Mouse (Mus musculus) frontal cortex, postnatal 14 days (tissue): ENCODE results near the gene Sec23b.
A peak's percentile ranks its signal among the peaks of the same experiment; 100 is the strongest.
"Not testable (repeated sequence)": the region's sequence is repeated elsewhere in the genome, so short reads cannot be mapped to it uniquely, and the experiment has no call there.

ENCODE experiments used
- DNase-seq, 2 experiments: peaks; one replicate each; pipeline ENCODE4 v3.0.0; 2022; ENCODE audit warnings: low spot score in 2 of 2

The Sec23b gene

DNA sequence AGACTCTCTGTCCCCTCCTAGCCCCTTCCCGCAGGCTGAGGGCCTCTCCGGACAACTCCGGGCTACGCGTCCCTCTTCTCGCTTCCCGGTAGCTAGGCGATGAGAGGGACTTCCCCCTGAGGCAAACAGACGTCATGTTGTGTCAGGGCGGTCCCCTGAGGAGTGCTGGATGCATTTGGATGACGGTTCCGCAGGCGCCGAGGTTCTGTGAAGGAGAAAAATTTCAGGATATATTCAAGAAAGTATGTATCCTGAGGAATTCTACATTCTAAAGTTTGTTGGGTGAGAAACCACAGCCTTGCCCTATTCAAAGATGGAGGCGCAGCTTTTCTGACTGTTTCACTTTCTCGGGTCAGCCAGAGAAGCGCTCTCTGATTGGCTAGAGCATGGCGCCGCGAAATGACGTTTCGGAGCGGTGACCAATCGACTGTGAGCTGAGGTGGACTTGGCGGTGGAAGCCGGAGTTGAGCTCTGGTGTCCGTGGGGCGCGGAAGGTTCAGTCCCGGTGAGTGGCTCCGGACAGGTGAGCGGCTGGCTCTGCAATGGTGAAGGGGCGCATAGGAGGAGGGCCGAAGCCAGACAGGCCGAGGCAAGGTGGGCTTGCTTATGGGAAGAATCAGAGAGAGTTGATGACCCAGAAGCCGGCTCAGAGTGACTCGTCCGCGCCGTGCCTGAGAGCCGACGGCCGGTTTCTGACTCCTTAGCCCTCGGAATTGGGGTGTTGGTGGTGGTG, at the start of gene Sec23b:
Gene Sec23b (plus strand): TSS at position 410 of the 733 bp plus-strand sequence.
- DNase-seq, result peak; percentile 94 to 97

DNA sequence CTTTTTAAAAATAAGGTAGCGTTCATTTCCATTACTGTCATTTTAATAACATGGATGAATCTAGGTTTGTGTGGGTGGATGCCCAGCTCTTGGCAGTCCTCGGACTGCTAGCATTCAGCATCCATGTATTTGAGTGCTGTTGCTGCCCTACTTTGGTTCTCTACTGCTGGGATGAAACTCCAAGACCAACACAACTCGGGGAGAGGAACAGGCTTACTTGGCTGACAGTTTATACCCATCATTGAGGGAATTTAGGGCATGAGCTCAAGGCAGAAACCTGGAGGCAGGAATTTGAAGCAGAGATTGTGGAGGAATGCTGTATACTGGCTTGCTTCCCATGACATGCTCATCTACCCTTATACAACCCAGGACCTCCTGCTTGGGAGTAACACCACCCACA, 41.4 kb upstream of the Sec23b start:
- DNase-seq, result no peak

DNA sequence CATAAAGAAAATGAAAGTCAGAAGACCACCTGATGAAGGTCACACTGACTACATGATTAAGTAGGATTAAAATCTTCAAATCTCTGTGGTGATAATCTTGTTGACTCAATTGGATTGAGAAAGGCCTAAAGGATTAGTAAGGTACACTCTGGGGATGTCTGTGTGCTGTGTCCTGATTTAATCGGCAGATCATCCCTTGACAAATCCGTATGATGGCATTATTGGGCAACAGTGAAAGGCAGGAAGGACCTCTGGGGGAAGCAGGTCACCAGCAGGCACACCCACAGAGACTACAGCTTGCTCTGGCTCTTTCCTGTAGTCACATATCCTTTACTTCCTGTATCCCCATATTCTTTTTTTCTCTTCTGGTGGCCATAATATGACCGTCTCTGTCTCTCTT, 36.3 kb upstream of the Sec23b start:
- no peak for DNase-seq

DNA sequence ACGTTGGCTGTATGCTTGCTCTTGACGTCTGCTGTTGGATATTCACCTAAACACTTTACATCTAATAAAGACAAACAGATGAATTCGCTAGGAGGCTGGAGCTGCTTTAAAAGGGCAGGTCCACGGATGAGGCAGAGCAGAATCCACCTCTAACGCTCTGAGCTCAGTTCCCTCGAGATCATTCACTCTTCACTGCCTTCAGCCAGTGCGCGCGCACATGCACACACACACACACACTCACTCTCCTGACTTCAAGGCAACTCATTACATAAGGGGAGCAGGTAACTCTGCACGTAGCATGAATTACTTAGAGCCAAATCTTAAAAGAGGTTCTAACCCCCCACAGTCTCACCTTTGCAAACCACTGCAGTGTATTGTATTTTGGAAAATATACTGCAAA, 30.2 kb upstream of the Sec23b start:
- DNase-seq, result no peak

DNA sequence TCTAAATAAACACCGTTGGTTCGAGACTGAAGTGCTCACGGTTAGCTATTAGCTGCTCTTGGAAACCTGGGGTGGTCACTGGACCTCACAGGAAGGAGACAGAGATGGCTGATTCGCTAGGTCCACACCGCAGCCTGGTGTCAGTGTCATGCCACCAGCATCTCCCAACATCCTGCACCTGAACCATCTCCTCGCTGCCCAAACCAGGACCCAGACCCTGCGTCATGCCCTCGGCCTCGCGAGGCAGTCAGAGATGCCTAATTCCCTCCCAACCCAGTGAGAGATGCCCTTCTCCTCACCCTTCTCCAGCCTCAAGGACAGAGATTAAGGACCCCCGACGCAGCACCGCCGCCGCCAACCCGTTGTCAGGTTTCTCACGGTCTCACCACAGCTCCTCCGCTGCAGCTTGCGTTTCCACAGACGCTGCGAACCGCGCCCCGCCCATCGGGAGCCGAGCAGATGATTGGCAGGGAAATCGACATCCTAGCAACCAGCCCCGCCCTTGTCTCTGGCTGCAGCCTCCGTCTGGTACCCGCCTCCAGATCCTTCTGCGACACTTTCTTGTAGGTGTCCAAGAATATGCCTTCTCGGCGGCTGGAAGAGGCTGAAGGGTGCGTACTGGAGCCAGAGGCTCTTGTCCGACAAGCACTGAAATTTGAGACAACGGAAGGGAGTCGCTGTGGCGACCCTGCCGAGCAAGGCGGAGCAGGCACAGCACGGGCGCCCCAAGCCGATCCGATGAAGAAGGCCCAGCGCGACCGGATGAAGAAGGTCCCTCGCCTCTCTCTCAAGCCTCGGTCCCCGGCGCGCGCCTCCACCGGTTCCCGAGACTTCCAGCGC, 28.8 kb upstream of the Sec23b start, which contains the start of the genes Dzank1 and Polr3f:
Gene Dzank1 (minus strand): TSS at position 434 of the 840 bp plus-strand sequence.
Gene Polr3f (plus strand): TSS at position 738 of the 840 bp plus-strand sequence.
- DNase-seq, result peak; percentile 96 to 97

DNA sequence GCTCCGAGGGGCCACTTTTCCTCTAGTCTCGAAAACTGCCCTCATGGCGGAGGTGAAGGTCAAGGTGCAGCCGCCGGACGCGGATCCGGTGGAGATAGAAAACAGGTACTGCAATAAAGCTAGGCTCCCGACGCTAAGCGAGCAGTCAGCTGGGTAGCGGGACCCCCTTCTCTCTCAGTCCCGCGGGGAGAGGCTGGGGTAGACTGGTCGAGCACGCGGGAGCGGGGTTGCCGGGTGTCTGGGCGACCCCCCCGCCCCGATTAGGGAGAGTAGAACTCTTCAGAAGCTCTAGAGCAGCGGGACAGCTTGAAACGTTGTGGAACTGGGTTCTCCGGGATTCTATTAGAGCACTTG, 28.2 kb upstream of the Sec23b start:
- no peak for DNase-seq

DNA sequence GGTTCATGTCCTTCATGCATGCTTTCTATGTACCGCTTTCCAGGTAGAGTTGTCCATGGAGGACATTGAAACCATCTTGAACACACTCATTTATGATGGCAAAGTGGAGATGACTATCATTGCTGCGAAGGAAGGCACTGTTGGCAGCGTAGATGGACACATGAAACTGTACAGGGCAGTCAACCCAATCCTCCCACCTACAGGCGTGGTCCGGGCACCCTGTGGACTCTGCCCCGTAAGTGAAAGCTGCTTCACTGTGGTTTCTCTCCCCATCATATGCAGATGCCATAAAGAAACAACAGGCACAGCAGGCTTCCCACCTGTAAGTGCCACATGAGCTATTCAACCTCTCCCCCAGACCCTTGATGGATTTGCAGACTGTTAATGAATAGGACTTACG, 18.9 kb upstream of the Sec23b start:
- DNase-seq, result no peak

DNA sequence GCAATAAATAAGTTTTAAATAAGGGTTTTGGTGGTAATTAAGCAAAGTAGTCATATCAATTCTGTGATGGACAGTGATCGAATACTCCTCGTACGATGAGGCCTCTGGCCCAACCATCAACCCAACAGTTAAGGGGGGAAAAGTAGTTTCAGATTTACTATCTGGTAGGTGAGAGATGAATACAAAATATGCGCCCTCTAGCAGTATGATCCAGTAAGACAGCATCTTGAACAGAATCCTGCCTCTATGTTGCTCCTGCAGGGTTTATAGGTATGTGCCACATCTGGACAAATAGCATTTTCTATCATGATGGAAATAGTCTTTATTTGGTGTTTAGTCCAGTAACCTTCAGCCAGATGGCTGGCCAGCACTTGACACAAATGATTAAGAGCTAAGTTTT, 14.8 kb upstream of the Sec23b start:
- no peak for DNase-seq

DNA sequence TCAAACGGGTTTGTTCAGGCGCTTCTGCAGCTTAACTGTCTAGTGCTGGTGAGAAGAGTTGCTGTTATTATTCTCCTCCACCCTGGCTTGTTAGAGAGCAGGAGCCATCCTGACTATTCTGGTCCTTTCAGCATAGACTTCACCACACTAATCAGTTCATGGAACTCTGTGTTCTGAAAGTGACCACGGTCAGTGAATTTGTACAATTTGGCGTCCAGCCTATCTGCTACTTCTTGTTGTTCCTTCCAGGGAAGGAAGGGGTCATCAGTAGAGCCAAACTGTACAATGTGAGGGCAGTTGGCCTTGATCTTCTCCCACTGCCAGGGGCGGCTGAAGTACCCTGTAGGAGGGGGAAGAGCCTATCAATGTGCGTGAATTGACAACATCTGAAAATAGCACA, 12.4 kb upstream of the Sec23b start:
- DNase-seq, result no peak

DNA sequence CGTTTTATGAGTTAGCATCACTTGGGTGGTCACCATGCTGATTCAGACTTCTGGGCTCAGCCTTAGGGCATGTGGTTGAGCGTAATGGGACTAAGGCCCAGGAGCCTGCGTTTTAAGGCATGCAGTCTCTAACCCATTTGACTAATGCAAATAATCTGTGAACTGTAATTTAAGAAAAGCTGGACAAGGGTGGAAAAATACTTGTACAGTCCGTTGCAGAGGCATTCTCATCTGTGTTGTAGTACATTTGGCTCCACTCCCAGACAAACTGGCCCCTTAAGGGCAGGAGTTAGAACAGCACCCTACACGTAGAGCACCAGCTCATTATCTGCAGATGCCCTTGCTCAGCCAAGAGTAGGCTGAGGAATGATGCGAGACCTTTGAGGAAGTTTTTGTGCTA, 11.4 kb upstream of the Sec23b start:
- DNase-seq, result no peak

DNA sequence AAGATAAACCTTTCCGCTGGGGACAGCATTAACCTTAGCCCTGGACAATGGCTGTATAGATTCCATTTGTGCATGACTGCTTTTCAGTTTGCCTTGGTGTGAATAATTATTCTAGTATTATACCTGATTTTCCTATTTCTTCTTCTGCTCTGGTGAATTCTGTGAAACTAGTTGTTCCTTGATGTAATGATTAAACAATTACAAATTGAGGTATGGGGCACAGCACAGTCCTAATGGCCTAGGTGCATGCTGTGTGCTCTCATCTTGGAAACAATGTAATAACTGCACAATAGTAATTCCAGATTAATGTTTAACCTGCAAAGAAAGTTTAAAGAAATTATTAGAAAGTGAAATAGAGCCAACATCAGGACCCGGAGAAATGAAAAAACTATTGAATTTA, 11.0 kb upstream of the Sec23b start:
- no peak for DNase-seq

DNA sequence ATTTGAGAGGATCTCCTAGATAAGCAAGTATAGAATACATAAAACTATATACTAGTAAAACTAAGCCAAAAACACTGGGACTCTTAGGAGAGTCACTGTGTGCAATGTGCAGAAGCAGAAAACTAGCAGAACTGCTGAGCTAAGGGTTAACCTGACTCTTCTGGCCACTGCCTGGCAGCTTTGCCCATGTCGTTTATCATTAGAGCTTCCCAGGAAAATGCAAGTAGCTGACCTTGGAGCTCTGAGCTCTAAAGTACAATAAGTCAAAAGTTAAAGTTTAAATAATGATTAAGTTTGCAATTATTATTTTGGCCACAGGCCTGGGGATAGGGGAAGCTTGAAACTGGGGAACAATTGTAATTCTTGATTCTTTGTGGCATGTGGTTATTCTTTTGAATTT, 10.5 kb upstream of the Sec23b start:
- DNase-seq, result no peak

DNA sequence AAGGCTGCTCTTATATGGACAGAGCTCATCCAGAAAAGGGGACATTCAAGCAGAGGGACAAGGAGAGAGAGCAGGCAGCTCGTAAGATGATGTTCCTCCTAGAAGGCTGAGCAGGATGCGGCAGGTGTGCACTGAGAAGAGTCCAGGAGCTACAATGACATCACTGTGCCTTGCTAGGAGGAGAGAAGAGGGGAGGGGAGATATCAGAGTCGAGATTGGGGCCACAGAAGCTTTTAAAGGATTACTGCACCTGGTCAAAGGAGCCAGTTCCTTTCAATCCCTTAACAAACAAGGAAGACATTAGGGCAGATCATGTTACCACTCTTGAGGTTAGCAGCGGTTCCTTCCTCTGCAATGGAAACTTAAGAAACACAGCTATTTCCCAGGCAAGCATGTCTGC, 8.5 kb upstream of the Sec23b start:
- DNase-seq, result no peak

DNA sequence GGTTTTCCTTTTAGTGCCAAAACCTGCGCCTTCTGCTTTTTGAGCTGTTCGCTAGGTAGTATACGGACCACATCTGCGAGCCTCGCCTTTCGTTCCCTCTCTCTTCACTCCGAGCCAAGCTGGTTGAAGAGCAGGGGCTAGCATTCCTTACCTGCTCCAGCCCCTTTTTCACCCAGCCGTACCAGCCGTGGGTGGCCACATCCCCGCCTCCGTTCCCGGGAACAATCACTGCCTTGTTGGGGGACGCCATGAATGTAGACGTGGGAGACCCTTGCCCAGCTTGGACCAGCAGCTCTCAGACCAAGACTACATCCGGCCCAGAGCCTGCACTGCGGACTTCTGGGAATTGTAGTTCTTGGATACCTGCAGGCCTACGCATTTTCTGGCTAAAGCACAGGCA, 5.5 kb upstream of the Sec23b start, which contains the start of gene Rbbp9:
Gene Rbbp9 (minus strand): TSS at position 341 of the 400 bp plus-strand sequence.
- DNase-seq, result peak; percentile 53 to 68

DNA sequence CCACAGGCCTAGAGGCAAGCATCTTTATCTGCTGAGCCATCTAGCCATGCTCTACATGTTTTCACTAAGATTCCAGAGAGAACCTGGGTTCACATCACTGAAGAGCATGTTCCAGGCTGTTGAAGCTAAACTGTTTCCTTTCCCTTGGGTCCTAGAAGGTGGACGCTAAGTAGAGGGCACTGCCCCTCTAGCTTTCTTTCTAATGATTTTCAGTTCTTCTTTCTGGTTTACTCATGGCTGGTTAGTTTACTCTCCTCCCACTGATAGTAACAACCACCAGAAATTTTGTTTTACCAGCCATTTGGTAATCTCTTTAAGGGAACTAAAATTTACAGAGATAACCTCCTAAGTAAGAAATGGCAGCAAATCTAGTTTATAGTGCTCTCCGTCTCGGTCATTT, 2.1 kb upstream of the Sec23b start:
- no peak for DNase-seq

DNA sequence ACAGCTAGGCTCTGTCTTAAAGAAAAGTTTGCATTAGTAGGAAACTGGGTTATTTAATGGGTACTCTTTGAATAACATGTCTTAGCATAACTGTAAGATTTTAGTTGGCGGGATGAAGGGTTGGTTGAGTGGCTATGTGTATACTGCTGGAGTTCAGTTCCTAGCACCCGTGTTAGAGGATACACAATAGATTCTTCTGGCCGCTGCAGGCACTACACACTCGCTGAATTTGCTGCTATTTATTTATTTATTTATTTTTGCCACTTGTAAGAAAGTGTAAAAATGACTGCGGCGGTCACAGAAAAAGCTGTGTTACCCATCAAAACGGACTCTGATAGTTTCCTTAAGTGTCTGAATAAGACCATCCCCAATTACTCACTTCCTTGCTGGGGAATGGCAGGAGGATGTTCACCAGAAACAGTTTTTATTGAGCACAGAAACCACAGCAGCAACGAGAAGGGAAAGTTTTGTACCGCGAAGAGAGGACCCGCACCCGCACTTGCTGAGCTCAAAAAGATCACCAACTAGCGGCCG, 676 bp upstream of the Sec23b start:
- DNase-seq, result no peak

DNA sequence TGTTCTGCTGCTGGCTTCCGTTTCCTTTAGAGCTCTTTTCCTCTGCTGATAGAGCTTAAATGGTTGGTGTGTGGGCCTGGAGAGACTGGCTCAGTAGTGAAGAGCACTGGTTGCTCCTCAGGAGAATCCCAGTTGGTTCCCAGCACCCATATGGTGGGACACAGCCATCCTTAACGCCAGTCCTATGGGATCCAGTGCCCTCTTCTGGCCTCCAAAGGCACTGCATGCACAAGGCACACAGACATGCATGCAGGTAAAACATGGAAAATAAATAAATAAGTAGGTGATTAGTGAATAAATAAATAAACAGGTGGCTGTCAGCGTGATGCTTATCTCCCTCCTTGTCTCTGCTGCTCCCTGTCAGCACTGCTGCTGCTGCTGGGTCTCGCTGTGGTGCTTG, 32.7 kb downstream of the Sec23b start:
- DNase-seq, result no peak

DNA sequence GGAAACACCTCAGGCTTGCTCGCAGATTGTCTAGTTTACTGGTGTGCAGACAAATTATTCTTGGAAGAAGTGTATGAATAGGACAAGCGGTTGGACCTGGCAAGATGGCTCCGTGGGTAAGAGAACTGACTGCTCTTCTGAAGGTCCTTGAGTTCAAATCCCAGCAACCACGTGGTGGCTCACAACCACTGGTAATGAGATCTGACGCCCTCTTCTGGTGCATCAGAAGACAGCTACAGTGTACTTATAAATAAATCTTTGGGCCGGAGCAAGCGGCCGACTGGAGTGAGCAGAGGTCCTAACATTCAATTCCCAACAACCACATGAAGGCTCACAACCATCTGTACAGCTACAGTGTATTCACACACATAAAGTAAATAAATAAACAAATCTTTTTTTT, 37.0 kb downstream of the Sec23b start:
- not testable (repeated sequence) for DNase-seq

DNA sequence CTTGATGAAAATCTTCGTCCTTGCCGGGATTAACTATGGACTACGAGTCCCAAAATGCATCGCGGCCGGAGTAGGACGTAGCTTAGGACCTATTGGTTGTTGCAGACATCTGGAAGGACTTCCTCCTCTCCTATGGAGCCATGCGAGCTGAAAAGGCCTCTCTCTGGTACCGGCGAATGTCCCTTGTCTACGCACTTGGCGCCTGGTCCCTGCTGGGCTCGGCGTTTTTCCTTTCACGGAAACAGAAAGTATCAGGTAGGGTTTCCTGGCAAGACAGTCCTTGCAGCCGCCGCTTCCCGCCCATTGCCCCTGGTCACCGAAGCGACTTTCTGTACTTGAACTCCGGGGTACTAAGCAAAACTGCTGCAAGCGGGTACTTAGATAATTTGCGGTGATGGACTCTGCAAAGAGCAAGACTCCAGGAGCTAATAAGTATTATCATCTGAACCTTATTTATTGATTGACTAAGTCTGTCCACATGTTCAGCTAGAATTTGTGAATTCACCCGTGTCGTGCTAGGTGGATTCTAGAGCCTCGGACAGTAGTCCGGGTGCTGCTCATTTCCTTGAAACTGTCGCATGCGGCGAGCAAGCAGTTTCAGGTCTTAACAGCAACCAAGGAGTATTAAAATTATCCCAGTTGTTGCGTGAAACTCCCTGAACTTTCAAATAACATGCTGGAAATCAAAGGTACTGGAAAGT, 38.1 kb downstream of the Sec23b start, which contains the start of gene Smim26:
Gene Smim26 (plus strand): TSS at position 104 of the 701 bp plus-strand sequence.
- peak; percentile 76 to 77 for DNase-seq

DNA sequence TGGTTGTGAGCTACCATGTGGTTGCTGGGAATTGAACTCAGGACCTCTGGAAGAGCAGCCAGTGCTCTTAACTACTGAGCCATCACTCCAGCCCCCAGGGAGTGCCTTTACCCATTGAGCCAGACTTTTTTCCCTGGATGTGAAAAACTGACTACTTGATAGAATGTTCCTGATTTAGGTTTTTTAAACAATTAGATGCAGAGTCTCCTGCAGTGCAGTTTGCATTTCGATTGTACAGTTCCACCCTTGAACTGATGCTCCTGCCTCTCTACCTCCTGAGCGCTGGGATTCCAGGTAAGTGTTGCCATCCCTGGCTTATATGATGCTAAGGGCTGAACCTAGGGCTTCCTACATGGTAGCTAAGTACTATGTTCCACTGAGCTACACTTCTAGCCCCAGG, 42.0 kb downstream of the Sec23b start:
- no peak for DNase-seq

DNA sequence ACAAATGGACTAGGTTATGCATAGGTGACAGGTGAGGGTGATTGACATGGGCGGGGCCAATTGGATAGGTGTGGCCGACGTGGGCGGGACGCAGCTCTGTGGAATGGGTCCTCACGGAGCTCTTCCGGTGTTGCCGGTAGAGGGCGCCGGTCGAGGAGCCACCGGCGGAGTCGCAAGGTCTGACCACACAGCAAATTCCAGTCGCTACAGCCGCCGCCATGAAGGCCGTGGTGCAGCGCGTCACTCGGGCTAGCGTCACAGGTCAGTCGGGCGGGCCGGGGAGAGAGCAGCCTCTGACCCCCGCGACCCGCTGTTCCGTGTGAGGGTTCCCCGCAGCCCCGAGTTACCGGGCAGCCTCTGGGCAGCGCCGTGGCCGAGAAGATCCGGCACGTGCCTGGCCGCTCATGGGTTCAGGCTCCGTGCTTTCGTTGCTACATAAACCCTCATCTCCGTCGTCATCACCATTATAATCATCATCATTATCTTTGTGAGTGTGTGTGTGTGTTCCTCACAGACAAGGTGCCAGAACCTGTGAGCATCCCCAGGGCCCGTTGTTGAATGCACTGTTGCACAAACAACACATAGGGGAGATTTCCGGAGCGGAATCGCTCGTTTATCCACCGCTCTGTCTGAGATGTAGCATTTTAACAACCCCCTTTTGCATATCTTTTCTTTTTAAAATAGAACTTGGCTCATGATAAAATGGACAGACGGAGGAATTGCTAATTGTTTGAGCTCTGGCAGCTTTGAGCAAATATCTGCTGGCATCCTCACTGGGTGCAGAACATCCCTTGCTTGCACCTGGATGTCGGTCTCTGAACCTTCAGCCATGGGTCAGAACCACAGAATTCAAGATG, 44.0 kb downstream of the Sec23b start, which contains the start of gene Dtd1:
Gene Dtd1 (plus strand): TSS at position 67 of the 857 bp plus-strand sequence.
- peak; percentile 73 to 83 for DNase-seq
